Mouse (Mus musculus) thymus, adult 2 months (tissue): ENCODE results near the gene Gm49333.

Source experiments
- CTCF ChIP-seq: fragments of 200-500 bp; IDR thresholded peaks from 2 replicates; pipeline ENCODE4 v1.5.1; 2012; ENCODE audit warnings: mild to moderate bottlenecking, control low read depth, low read length, moderate library complexity, borderline replicate concordance; ENCODE audit not compliant: control insufficient read depth, poor library complexity, insufficient read depth; ENCODE audit errors: extremely low read depth
- POLR2A ChIP-seq: fragments of 200-500 bp; IDR thresholded peaks from 2 replicates; pipeline ENCODE4 v1.6.1; 2012; ENCODE audit warnings: mild to moderate bottlenecking, low read length, control low read depth, moderate library complexity; ENCODE audit not compliant: control insufficient read depth, poor library complexity, insufficient read depth; ENCODE audit errors: extremely low read depth

GRCm38 (mm10) chr16:20596687-20597441 lies 14.5 kb upstream of the Gm49333 start:
- TF ChIP-seq CTCF (no peak), POLR2A (no peak)
